Mouse (Mus musculus) spleen, adult 2 months (tissue): Measurements from ENCODE around the gene Olfr1186.

Source experiments
- CTCF ChIP-seq: fragments of 200-500 bp; IDR thresholded peaks from 2 replicates; pipeline ENCODE4 v1.5.1; 2011; ENCODE audit warnings: mild to moderate bottlenecking, inconsistent platforms; ENCODE audit not compliant: insufficient read depth, insufficient read length, insufficient replicate concordance; ENCODE audit errors: extremely low read depth
- POLR2A ChIP-seq: fragments of 200-500 bp; IDR thresholded peaks from 2 replicates; pipeline ENCODE4 v1.6.1; 2011; ENCODE audit warnings: low read depth, low read length, inconsistent platforms

DNA sequence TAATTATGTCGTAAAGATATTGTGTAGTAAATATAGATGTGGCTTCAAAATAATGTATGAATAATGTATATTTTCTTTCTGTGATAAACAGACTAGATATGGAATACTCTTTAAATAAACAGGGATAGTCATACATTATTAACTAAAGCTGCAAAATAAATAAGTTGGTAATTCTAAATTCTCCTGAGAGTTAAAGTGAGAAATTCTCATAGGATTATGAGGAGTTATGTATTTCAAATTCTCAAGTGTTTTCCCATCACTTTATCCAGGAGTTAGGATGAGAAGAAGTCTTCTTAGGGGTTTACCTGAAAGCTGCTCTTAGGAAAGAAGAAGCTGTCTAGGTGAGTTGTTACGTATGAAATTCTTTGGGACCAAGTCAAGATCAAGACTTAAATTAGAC, 38.3 kb downstream of the Olfr1186 start, which contains the start of gene Olfr1188:
- TF ChIP-seq POLR2A = no peak
- TF ChIP-seq CTCF = no peak
